Mouse (Mus musculus) liver, embryonic 16.5 days (tissue): ENCODE measurements at regions not wholly inside any gene's neighbourhood (a gene's known extent, or its start where the extent isn't known, plus 50 kb on each side); places are given as distances from the start of the nearest gene placed in this dataset.
"Not testable (repeated sequence)": the region's sequence is repeated elsewhere in the genome, so short reads cannot be mapped to it uniquely, and the experiment has no call there.

ENCODE experiments used
- ATAC-seq: fragments of 200-750 bp; cut with Nextera tagmentation; 2 replicates; pipeline ENCODE4 v1.8.0; 2017; ENCODE audit warnings: low read depth, mild to moderate bottlenecking, moderate number of reproducible peaks, moderate library complexity
- H3K27ac ChIP-seq: fragments of 300-500 bp; sonication (generic); 2 replicates; pipeline ENCODE4 v1.5.1; 2014; ENCODE audit warnings: mild to moderate bottlenecking, low read length
- H3K27me3 ChIP-seq: fragments of 300-500 bp; sonication (generic); 2 replicates; pipeline ENCODE4 v1.6.1; 2014; ENCODE audit warnings: low read depth, low read length, mixed read lengths; ENCODE audit not compliant: control insufficient read depth, insufficient read depth
- H3K36me3 ChIP-seq: fragments of 300-500 bp; sonication (generic); 2 replicates; pipeline ENCODE4 v1.6.1; 2014; ENCODE audit warnings: mild to moderate bottlenecking; ENCODE audit not compliant: control insufficient read depth, insufficient read depth
- H3K4me1 ChIP-seq: fragments of 300-500 bp; sonication (generic); 2 replicates; pipeline ENCODE4 v1.6.1; 2014; ENCODE audit warnings: low read depth, low read length, mixed read lengths; ENCODE audit not compliant: control insufficient read depth
- H3K4me2 ChIP-seq: fragments of 300-500 bp; sonication (generic); 2 replicates; pipeline ENCODE4 v1.6.1; 2014; ENCODE audit warnings: low read depth, low read length, mixed read lengths
- H3K4me3 ChIP-seq: fragments of 300-500 bp; sonication (generic); 2 replicates; pipeline ENCODE4 v1.5.1; 2014; ENCODE audit warnings: low read depth, mild to moderate bottlenecking, low read length
- H3K9ac ChIP-seq: fragments of 300-500 bp; sonication (generic); 2 replicates; pipeline ENCODE4 v1.6.1; 2014; ENCODE audit warnings: low read depth, low read length
- H3K9me3 ChIP-seq: fragments of 300-500 bp; sonication (generic); replicated peaks from 2 replicates; pipeline ENCODE4 v1.6.1; 2016; ENCODE audit warnings: low read length; ENCODE audit not compliant: control insufficient read depth
- WGBS: fragments of 180-500 bp; shearing (Covaris S2); extraction: QIAGEN DNeasy Blood & Tissue Kit; methylation state at CpG from one replicate; pipeline ENCODE4 v1.1.7; 2014; ENCODE audit not compliant: insufficient replicate concordance; 5-methylcytosine and 5-hydroxymethylcytosine counted together

GRCm38 (mm10) chr1:105911714-105912113 lies 78.5 kb upstream of the Zcchc2 start:
- ATAC-seq, result no peak
- Histone ChIP-seq H3K4me3 (no peak overlapping the region), H3K27ac (no peak overlapping the region), H3K9me3 (no peaks in the 10 kb centered on the region), H3K27me3 (no peaks in the 10 kb centered on the region), H3K36me3 (no peaks in the 10 kb centered on the region), H3K4me1 (no peaks in the 10 kb centered on the region), H3K4me2 (no peak overlapping the region), H3K9ac (no peak overlapping the region)
- WGBS, result 50% methylated on average over 3 of the region's 3 CpGs

DNA sequence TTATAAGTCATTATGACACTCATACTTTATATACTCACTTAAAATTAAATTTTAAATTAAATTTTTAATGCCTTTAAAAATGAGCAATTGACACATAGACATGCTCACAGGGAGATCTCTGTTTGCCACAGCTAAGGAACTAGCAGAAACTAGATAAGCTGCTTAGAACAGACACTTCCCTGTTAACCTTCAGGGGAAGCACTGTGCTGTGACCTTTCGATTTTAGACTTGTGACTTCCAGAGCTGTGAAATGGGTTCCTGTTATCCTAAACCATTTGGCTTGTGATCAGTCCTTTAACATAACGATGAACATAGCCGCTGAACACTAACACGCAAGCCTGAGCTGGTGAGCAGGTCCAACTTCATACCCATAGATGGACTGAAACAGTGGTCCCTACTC lies 68.4 kb upstream of the Zcchc2 start:
- Histone ChIP-seq H3K36me3 (no peaks in the 10 kb centered on the region), H3K27me3 (no peaks in the 10 kb centered on the region), H3K4me2 (no peak overlapping the region), H3K9ac (no peak overlapping the region), H3K9me3 (no peaks in the 10 kb centered on the region), H3K4me3 (no peak overlapping the region), H3K27ac (no peak overlapping the region), H3K4me1 (no peaks in the 10 kb centered on the region)
- 66% methylated on average over 4 of the region's 4 CpGs for WGBS
- no peak for ATAC-seq

DNA sequence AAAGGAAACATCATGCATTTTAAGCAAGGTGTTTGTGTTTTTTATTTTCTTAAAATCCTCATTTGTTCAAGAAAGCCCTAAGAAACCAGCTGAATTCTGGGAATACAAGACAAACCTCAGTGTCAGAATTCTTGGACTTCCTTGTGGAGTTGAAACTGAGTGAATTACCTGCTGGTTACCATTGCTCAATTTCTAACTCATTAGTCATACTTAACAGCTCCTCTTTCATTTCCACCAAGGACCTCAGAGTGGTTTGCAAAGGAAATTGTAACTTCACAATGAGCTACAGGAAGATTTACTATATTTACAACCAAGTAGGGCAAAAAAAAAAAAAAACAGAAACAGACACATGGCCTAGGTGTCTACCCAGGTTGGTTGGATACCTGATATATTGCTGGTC lies 67.6 kb upstream of the Zcchc2 start:
- Histone ChIP-seq H3K36me3 (no peaks in the 10 kb centered on the region), H3K9me3 (no peaks in the 10 kb centered on the region), H3K27ac (no peak overlapping the region), H3K27me3 (no peaks in the 10 kb centered on the region), H3K4me3 (no peak overlapping the region), H3K9ac (no peak overlapping the region), H3K4me1 (no peaks in the 10 kb centered on the region), H3K4me2 (no peak overlapping the region)
- no peak for ATAC-seq

DNA sequence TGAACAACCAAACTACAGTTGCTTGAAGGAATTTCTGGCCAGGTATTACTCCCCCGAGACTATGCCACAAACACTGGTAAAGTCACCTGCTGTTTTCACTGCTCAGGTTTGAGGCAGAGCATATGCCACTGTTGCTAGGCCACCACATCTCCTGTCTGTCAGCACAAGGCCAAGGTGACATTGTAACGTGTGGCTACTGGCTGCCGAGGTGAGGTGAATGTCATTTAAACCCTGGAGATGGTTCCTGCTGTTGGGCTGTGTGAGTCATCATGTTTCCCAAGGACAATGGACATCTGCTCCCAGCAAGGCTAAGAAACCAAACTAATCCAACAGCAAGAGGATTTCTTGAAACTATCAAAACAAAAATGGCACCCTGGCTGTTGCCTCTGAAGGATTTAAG lies 67.2 kb upstream of the Zcchc2 start:
- 53% methylated on average over 3 of the region's 3 CpGs for WGBS

GRCm38 (mm10) chr1:105925617-105926370 lies 64.4 kb upstream of the Zcchc2 start:
- Histone ChIP-seq H3K9me3 (no peaks in the 10 kb centered on the region), H3K27ac (peak overlapping the region; percentile 64), H3K27me3 (no peaks in the 10 kb centered on the region), H3K4me1 (no peaks in the 10 kb centered on the region), H3K9ac (no peak overlapping the region), H3K4me3 (no peak overlapping the region), H3K4me2 (no peak overlapping the region), H3K36me3 (no peaks in the 10 kb centered on the region)
- WGBS, result 38% methylated on average over 3 of the region's 3 CpGs
- peak; percentile 84 for ATAC-seq

More for the DNA sequence above, 67.2 kb upstream of the Zcchc2 start:
- ATAC-seq, result no peak
- Histone ChIP-seq H3K36me3 (no peaks in the 10 kb centered on the region), H3K27ac (no peak overlapping the region), H3K4me1 (no peaks in the 10 kb centered on the region), H3K4me3 (no peak overlapping the region), H3K9me3 (no peaks in the 10 kb centered on the region), H3K9ac (no peak overlapping the region), H3K27me3 (no peaks in the 10 kb centered on the region), H3K4me2 (no peak overlapping the region)

DNA sequence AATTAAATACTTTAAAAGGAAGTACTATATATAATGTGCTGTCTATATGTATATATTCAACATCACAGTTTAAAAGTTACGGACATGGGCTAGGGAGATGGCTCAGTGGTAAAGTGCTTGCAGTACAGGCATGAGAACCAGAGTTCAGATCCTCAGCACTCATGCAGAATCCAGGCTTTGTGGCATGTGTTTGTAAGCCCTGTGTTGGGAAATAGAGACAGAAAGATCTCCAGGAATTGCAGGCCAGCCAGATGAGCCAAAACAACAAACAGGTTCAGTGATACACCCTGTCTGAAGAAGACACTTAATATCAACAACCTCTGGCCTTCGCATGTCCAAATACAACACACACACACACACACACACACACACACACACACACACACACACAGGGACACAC lies 63.3 kb upstream of the Zcchc2 start:
- H3K27ac ChIP-seq, result no peak overlapping the region
- 60% methylated on average over 2 of the region's 2 CpGs for WGBS
- no peaks in the 10 kb centered on the region for H3K9me3 ChIP-seq
- H3K4me1 ChIP-seq, result no peaks in the 10 kb centered on the region
- ATAC-seq, result no peak
- no peak overlapping the region for H3K4me3 ChIP-seq
- H3K36me3 ChIP-seq, result no peaks in the 10 kb centered on the region
- no peak overlapping the region for H3K4me2 ChIP-seq
- H3K27me3 ChIP-seq, result no peaks in the 10 kb centered on the region
- no peak overlapping the region for H3K9ac ChIP-seq

- Histone ChIP-seq H3K4me1 (no peaks in the 10 kb centered on the region), H3K27me3 (no peaks in the 10 kb centered on the region), H3K27ac (no peak overlapping the region), H3K4me2 (no peak overlapping the region), H3K36me3 (no peaks in the 10 kb centered on the region), H3K4me3 (no peak overlapping the region), H3K9ac (no peak overlapping the region), H3K9me3 (no peaks in the 10 kb centered on the region)
- no peak for ATAC-seq
Observed at GRCm38 (mm10) chr1:105930841-105931240, 59.4 kb upstream of the Zcchc2 start.

GRCm38 (mm10) chr1:105934171-105934570 lies 56.0 kb upstream of the Zcchc2 start:
- 81% methylated on average over 2 of the region's 2 CpGs for WGBS

More at GRCm38 (mm10) chr1:105934171-105934570, 56.0 kb upstream of the Zcchc2 start:
- H3K9me3 ChIP-seq, H3K4me3 ChIP-seq, H3K27me3 ChIP-seq, H3K36me3 ChIP-seq, H3K9ac ChIP-seq, H3K27ac ChIP-seq, ATAC-seq, H3K4me1 ChIP-seq, H3K4me2 ChIP-seq: not testable (repeated sequence)
